Mouse (Mus musculus) forebrain, embryonic 10.5 days (tissue): ENCODE results near the gene Gm21117. TPM values are rescaled to one million over a fixed set of nuclear protein-coding genes. Genes with fewer than 3 reads are reported as not detected.
"Not testable (repeated sequence)": the region's sequence is repeated elsewhere in the genome, so short reads cannot be mapped to it uniquely, and the experiment has no call there.

Experiments used
- DNase-seq: peaks from one replicate; pipeline ENCODE4 v3.0.0-alpha.2; 2017; ENCODE audit warnings: low spot score; ENCODE audit errors: extremely low spot score
- H3K27ac ChIP-seq: fragments of 300-500 bp; sonication (generic); 2 replicates; pipeline ENCODE4 v1.5.1; 2016; ENCODE audit warnings: mild to moderate bottlenecking
- H3K27me3 ChIP-seq: fragments of 300-500 bp; sonication (generic); 2 replicates; pipeline ENCODE4 v1.6.1; 2016; ENCODE audit warnings: mild to moderate bottlenecking; ENCODE audit not compliant: poor library complexity, severe bottlenecking
- H3K36me3 ChIP-seq: fragments of 300-500 bp; sonication (generic); replicated peaks from 2 replicates; pipeline ENCODE4 v1.6.1; 2016; ENCODE audit warnings: mild to moderate bottlenecking, moderate library complexity
- H3K4me1 ChIP-seq: fragments of 300-500 bp; sonication (generic); 2 replicates; pipeline ENCODE4 v1.6.1; 2016
- H3K4me3 ChIP-seq: fragments of 300-500 bp; sonication (generic); 2 replicates; pipeline ENCODE4 v1.5.1; 2016; ENCODE audit warnings: mild to moderate bottlenecking, moderate library complexity
- H3K9me3 ChIP-seq: fragments of 300-500 bp; sonication (generic); 2 replicates; pipeline ENCODE4 v1.6.1; 2016; ENCODE audit warnings: mild to moderate bottlenecking, moderate library complexity
- WGBS: fragments of 180-500 bp; shearing (Covaris S2); methylation state at CpG from one replicate; pipeline ENCODE4 v1.1.7; 2016; 5-methylcytosine and 5-hydroxymethylcytosine counted together
- polyA plus RNA-seq: library from polyadenylated mRNA; unstranded; fragments of >200 nt; fragmentation: Nextera tagmentation; extraction: Ambion mirVana; gene quantifications from 2 replicates; pipeline ENCODE4 v1.2.1, GENCODE M21; 2016

Gene Gm21117
- not detected in 2 replicates for polyA plus RNA-seq

DNA sequence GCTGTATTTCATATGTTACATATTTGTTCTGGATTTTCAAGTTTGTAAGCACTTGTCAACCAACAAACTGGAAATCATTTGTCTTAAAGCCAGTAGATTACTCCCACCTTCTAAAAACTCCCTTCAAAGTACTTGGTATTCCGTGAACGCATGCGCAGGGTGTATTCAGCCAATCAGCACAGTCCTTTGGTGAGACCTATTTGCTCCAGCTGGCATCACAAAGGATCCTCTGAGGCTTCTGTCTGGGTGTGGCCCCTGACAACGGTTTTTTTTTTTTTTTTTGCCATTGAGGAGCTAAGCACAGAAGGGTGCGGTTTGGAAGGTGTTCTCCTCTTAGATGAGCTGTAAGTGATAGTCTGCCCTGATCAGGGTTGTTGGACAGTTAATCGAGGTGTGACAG is at the start of gene Gm21117:
Gm21117 (plus strand) TSS at position 301 of the 400 bp plus-strand sequence.
- not testable (repeated sequence) for H3K4me1 ChIP-seq, H3K9me3 ChIP-seq, H3K27me3 ChIP-seq, H3K27ac ChIP-seq, H3K36me3 ChIP-seq, H3K4me3 ChIP-seq, DNase-seq
- WGBS, result no CpG with 5 or more reads among the region's 6 CpGs
